Mouse (Mus musculus): ENCODE data around the gene Rasl10a. TPM values are rescaled to one million over a fixed set of nuclear protein-coding genes. Genes with fewer than 3 reads are reported as not detected.

The Rasl10a gene
- polyA plus RNA-seq, 1 experiment from 2014 or later, result 0.60 TPM

GRCm38 (mm10) chr11:5099576-5100183 is 41.8 kb downstream of the Rasl10a start:
- Histone ChIP-seq H3K27me3 (ENCODE audit: poor library complexity, severe bottlenecking) (no peaks in the 10 kb centered on the region), H3K4me3 (peak overlapping the region; percentile 80), H3K9me3 (no peaks in the 10 kb centered on the region), H3K27ac (peak overlapping the region; percentile 99), H3K4me1 (peaks cover 35% of the 10 kb centered on the region), H3K36me3 (replicated peaks) (peaks cover 41% of the 10 kb centered on the region)
- DNase-seq (ENCODE audit: extremely low spot score, low spot score), result peak; percentile 90
- WGBS, result under 1% methylated on average over 31 of the region's 31 CpGs

- peaks cover 44% of the 10 kb centered on the region for H3K36me3 ChIP-seq (replicated peaks)
- peak overlapping the region; percentile 99 for H3K27ac ChIP-seq
- 3% methylated on average over 7 of the region's 7 CpGs for WGBS
Observed at GRCm38 (mm10) chr11:5100283-5100682, 42.4 kb downstream of the Rasl10a start.

GRCm38 (mm10) chr11:5100801-5101200 is 42.9 kb downstream of the Rasl10a start:
- H3K4me3 ChIP-seq, result peak overlapping the region; percentile 80
- 67% methylated on average over 5 of the region's 5 CpGs for WGBS

More at GRCm38 (mm10) chr11:5100283-5100682, 42.4 kb downstream of the Rasl10a start:
- Histone ChIP-seq H3K27me3 (ENCODE audit: poor library complexity, severe bottlenecking) (no peaks in the 10 kb centered on the region), H3K9me3 (no peaks in the 10 kb centered on the region), H3K4me3 (peak overlapping the region; percentile 80), H3K4me1 (peaks cover 35% of the 10 kb centered on the region)
- no peak for DNase-seq (ENCODE audit: extremely low spot score, low spot score)

GRCm38 (mm10) chr11:5101641-5102040 is 43.7 kb downstream of the Rasl10a start:
- 0 out of 2 replicates have a peak overlapping the region, but pooled peaks have one; percentile 80 for H3K4me3 ChIP-seq
- H3K4me1 ChIP-seq, result peaks cover 26% of the 10 kb centered on the region
- no peaks in the 10 kb centered on the region for H3K27me3 ChIP-seq (ENCODE audit: poor library complexity, severe bottlenecking)
- H3K36me3 ChIP-seq (replicated peaks), result peaks cover 42% of the 10 kb centered on the region
- H3K9me3 ChIP-seq, result no peaks in the 10 kb centered on the region
- H3K27ac ChIP-seq, result no peak overlapping the region
- DNase-seq (ENCODE audit: extremely low spot score, low spot score), result no peak
- WGBS, result 82% methylated on average over 6 of the region's 6 CpGs

More at GRCm38 (mm10) chr11:5100801-5101200, 42.9 kb downstream of the Rasl10a start:
- Histone ChIP-seq H3K4me1 (peaks cover 35% of the 10 kb centered on the region), H3K9me3 (no peaks in the 10 kb centered on the region), H3K27ac (peak overlapping the region; percentile 99; the same call in 1 of the 2 replicates), H3K36me3 (replicated peaks) (peaks cover 47% of the 10 kb centered on the region), H3K27me3 (ENCODE audit: poor library complexity, severe bottlenecking) (no peaks in the 10 kb centered on the region)
- no peak for DNase-seq (ENCODE audit: extremely low spot score, low spot score)

GRCm38 (mm10) chr11:5102384-5102783 is 44.5 kb downstream of the Rasl10a start:
- H3K36me3 ChIP-seq (replicated peaks), result peaks cover 40% of the 10 kb centered on the region
- no peak overlapping the region for H3K27ac ChIP-seq
- H3K4me1 ChIP-seq, result peaks cover 19% of the 10 kb centered on the region
- no peak for DNase-seq (ENCODE audit: extremely low spot score, low spot score)
- H3K4me3 ChIP-seq, result no peak overlapping the region
- H3K9me3 ChIP-seq, result no peaks in the 10 kb centered on the region
- no peaks in the 10 kb centered on the region for H3K27me3 ChIP-seq (ENCODE audit: poor library complexity, severe bottlenecking)
- WGBS, result 92% methylated on average over 7 of the region's 7 CpGs

- Histone ChIP-seq H3K27ac (no peak overlapping the region), H3K9me3 (no peaks in the 10 kb centered on the region), H3K36me3 (replicated peaks) (peaks cover 40% of the 10 kb centered on the region), H3K4me1 (peaks cover 16% of the 10 kb centered on the region), H3K4me3 (no peak overlapping the region), H3K27me3 (ENCODE audit: poor library complexity, severe bottlenecking) (no peaks in the 10 kb centered on the region)
- WGBS, result 97% methylated on average over 4 of the region's 4 CpGs
- no peak for DNase-seq (ENCODE audit: extremely low spot score, low spot score)
Observed at GRCm38 (mm10) chr11:5103986-5104509, 46.1 kb downstream of the Rasl10a start.

GRCm38 (mm10) chr11:5109441-5109840 is 51.5 kb downstream of the Rasl10a start:
- peaks cover 6% of the 10 kb centered on the region; the same call in 1 of the 2 replicates for H3K4me1 ChIP-seq
- H3K9me3 ChIP-seq, result no peaks in the 10 kb centered on the region
- no peak overlapping the region for H3K27ac ChIP-seq
- DNase-seq (ENCODE audit: extremely low spot score, low spot score), result no peak
- no peaks in the 10 kb centered on the region for H3K27me3 ChIP-seq (ENCODE audit: poor library complexity, severe bottlenecking)
- H3K36me3 ChIP-seq (replicated peaks), result peaks cover 24% of the 10 kb centered on the region
- 81% methylated on average over 8 of the region's 8 CpGs for WGBS
- no peak overlapping the region for H3K4me3 ChIP-seq

Small RNA genes within 50 kb of the gene (microRNA-seq; reads per million reads assigned to microRNA genes)
- gene Gm47296, result not detected

Other genes starting within 250 kb of the Rasl10a start
- 57.4 and 62.4 TPM in 2 replicates for gene Nf2, start 208.6 kb upstream of the Rasl10a start, polyA plus RNA-seq (2016; fragmentation: Nextera tagmentation; extraction: Ambion mirVana)
- 84.6 and 86.8 TPM in 2 replicates for gene Nipsnap1, start 184.2 kb upstream of the Rasl10a start, polyA plus RNA-seq (2016; fragmentation: Nextera tagmentation; extraction: Ambion mirVana)
- gene Thoc5, start 162.8 kb upstream of the Rasl10a start, polyA plus RNA-seq (2016; fragmentation: Nextera tagmentation; extraction: Ambion mirVana), result 56.8 and 58.2 TPM in 2 replicates
- 0.11 and 0.17 TPM in 2 replicates for gene Nefh, start 110.1 kb upstream of the Rasl10a start, polyA plus RNA-seq (2016; fragmentation: Nextera tagmentation; extraction: Ambion mirVana)
- gene Ap1b1, start 71.3 kb upstream of the Rasl10a start, polyA plus RNA-seq (2016; fragmentation: Nextera tagmentation; extraction: Ambion mirVana), result 61.5 and 64.3 TPM in 2 replicates
- gene Gas2l1, start 7.2 kb downstream of the Rasl10a start, polyA plus RNA-seq (2016; fragmentation: Nextera tagmentation; extraction: Ambion mirVana), result 20.0 and 20.9 TPM in 2 replicates
- gene Rhbdd3, start 40.8 kb downstream of the Rasl10a start, polyA plus RNA-seq (2016; fragmentation: Nextera tagmentation; extraction: Ambion mirVana), result 29.7 and 31.6 TPM in 2 replicates
- gene Ewsr1, start 41.1 kb downstream of the Rasl10a start, polyA plus RNA-seq (2016; fragmentation: Nextera tagmentation; extraction: Ambion mirVana), result 896 and 966 TPM in 2 replicates
- 29.0 and 31.3 TPM in 2 replicates for gene Emid1, start 94.1 kb downstream of the Rasl10a start, polyA plus RNA-seq (2016; fragmentation: Nextera tagmentation; extraction: Ambion mirVana)
- gene Kremen1, start 203.4 kb downstream of the Rasl10a start, polyA plus RNA-seq (2016; fragmentation: Nextera tagmentation; extraction: Ambion mirVana), result 11.4 TPM in 2 replicates